Mouse (Mus musculus) kidney, postnatal 0 days (tissue): ENCODE measurements around the gene Rusc1. TPM values are rescaled to one million over a fixed set of nuclear protein-coding genes. Genes with fewer than 3 reads are reported as not detected.

Experiments
- ATAC-seq: fragments of 200-750 bp; cut with Nextera tagmentation; replicated peaks from 2 replicates; pipeline ENCODE4 v1.8.0; 2017; ENCODE audit warnings: low read depth, moderate number of reproducible peaks, moderate TSS enrichment, moderate library complexity; ENCODE audit not compliant: low FRiP score
- DNase-seq: peaks from one replicate; pipeline ENCODE4 v3.0.0-alpha.2; 2016; ENCODE audit warnings: low spot score
- H3K27ac ChIP-seq: fragments of 300-500 bp; sonication (generic); 2 replicates; pipeline ENCODE4 v1.5.1; 2014; ENCODE audit warnings: mild to moderate bottlenecking
- H3K27me3 ChIP-seq: fragments of 300-500 bp; sonication (generic); 2 replicates; pipeline ENCODE4 v1.6.1; 2014; ENCODE audit warnings: low read length, mixed read lengths; ENCODE audit not compliant: insufficient read depth
- H3K36me3 ChIP-seq: fragments of 300-500 bp; sonication (generic); 2 replicates; pipeline ENCODE4 v1.6.1; 2014; ENCODE audit warnings: low read length, mixed read lengths; ENCODE audit not compliant: insufficient read depth
- H3K4me1 ChIP-seq: fragments of 300-500 bp; sonication (generic); replicated peaks from 2 replicates; pipeline ENCODE4 v1.6.1; 2014; ENCODE audit warnings: antibody characterized with exemption, low read length, mixed read lengths; ENCODE audit not compliant: insufficient read depth
- H3K4me2 ChIP-seq: fragments of 300-500 bp; sonication (generic); 2 replicates; pipeline ENCODE4 v1.6.1; 2014; ENCODE audit warnings: mild to moderate bottlenecking, low read length, moderate library complexity, mixed read lengths
- H3K4me3 ChIP-seq: fragments of 300-500 bp; sonication (generic); replicated peaks from 2 replicates; pipeline ENCODE4 v1.5.1; 2014; ENCODE audit warnings: low read depth, low read length
- H3K9ac ChIP-seq: fragments of 300-500 bp; sonication (generic); 2 replicates; pipeline ENCODE4 v1.6.1; 2014; ENCODE audit warnings: low read depth, low read length
- H3K9me3 ChIP-seq: fragments of 300-500 bp; sonication (generic); replicated peaks from 2 replicates; pipeline ENCODE4 v1.6.1; 2016; ENCODE audit warnings: low read length, inconsistent platforms, mixed read lengths
- CTCF ChIP-seq: IDR thresholded peaks from 2 replicates; pipeline ENCODE4 v1.5.1; 2016; ENCODE audit warnings: antibody characterized with exemption, low read depth, mild to moderate bottlenecking, moderate library complexity
- WGBS: fragments of 180-500 bp; shearing (Covaris S2); extraction: QIAGEN DNeasy Blood & Tissue Kit; methylation state at CpG from one replicate; pipeline ENCODE4 v1.1.7; 2014; 5-methylcytosine and 5-hydroxymethylcytosine counted together
- polyA plus RNA-seq: library from polyadenylated mRNA; unstranded; fragments of >200 nt; fragmentation: Nextera tagmentation; extraction: Ambion mirVana; gene quantifications from 2 replicates; pipeline ENCODE4 v1.2.1, GENCODE M21; 2015

Gene Rusc1
- polyA plus RNA-seq, 1 experiment from 2014 or later: 19.8 TPM

DNA sequence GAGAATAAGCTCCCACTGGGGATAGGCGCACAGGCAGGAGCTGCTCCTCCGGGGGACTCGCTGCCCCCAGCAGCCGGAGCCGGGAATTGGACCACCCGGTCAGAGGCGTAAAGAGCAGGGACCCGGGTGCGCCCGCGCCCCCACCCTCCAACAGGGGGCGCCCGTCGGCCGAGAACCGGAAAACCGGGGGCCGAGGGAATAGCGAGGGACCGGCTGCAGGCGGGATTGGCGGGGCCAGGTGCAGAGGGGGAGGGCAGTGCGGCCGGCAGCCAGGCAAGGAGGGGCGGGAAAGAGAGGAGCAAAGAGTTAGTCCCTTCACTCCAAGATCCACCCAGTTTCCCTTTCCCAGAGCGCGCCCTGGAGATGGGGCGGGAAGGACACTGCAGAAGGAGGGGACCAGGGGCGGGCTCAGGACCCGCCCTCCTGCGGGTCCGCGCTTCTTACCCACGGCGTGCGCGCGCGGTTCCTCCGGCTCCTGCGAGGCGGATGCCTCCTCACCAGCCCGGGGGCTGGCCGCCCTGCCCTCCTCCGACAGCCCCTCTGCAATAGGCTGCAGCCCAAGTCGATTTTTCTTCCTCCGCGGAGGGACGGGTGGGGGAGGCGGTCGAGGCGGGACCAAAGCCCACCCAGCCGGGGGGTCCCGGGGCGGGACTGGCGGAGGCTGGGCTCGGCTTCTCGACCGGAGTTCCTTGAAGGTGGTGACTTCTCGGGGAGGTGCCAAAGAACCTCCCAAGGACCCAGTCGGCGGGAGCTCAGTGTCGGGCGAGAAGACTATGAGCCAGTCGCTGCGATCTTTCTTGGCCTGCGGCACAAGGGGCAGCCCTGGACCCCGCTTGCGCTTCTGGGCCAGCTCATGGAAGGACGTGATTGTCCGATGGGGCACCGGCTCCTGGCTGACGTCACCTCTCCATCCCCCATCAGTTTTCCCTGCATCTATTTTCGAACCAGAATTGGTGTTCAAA, 2.1 kb downstream of the Rusc1 start:
- Histone ChIP-seq H3K9ac (peak overlapping the region; percentile 69), H3K27me3 (peaks cover 3% of the 10 kb centered on the region; the same call in 1 of the 2 replicates), H3K9me3 (no peaks in the 10 kb centered on the region), H3K36me3 (0 out of 2 replicates have a peak, but pooled peaks cover 2% of the 10 kb centered on the region), H3K4me2 (peak overlapping the region; percentile 100), H3K4me1 (peaks cover 12% of the 10 kb centered on the region), H3K4me3 (peak overlapping the region; percentile 64), H3K27ac (peak overlapping the region; percentile 81)
- WGBS: 1% methylated on average over 71 of the region's 74 CpGs
- DNase-seq (peak; percentile 85), ATAC-seq (peak; percentile 47)
- TF ChIP-seq CTCF: peak; percentile 81

- H3K9me3 ChIP-seq: no peaks in the 10 kb centered on the region
- peaks cover 3% of the 10 kb centered on the region; the same call in 1 of the 2 replicates for H3K27me3 ChIP-seq
- H3K4me1 ChIP-seq: peaks cover 12% of the 10 kb centered on the region
- peak overlapping the region; percentile 69 for H3K9ac ChIP-seq
- peak overlapping the region; percentile 81 for H3K27ac ChIP-seq
- H3K4me3 ChIP-seq: peak overlapping the region; percentile 64
- H3K36me3 ChIP-seq: 0 out of 2 replicates have a peak, but pooled peaks cover 2% of the 10 kb centered on the region
- ATAC-seq: peak; percentile 79
- TF ChIP-seq CTCF: no peak
- H3K4me2 ChIP-seq: peak overlapping the region; percentile 100
- peak; percentile 95 for DNase-seq
- under 1% methylated on average over 40 of the region's 40 CpGs for WGBS
Measured at GRCm38 (mm10) chr3:89089882-89090591, 3.1 kb downstream of the Rusc1 start.

DNA sequence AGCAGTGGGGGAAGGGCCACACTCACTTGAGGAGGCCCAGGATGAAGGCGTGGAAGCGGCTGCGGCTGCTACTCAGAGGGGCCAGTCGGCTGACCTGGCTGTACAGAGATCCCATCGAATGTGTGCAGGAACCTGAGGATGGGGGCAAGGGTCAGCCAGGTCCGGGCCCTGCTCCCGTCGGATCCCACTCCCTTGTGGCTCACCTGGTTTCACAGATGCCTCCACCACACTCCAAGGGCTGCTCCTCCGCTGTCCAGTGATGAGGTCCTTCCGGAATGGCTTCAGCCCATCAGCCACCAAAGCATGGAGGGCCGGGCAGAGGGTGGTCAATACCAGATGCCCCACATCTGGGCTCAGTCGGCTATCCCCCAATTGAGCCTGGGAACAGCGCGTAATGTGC, 4.1 kb downstream of the Rusc1 start:
- Histone ChIP-seq H3K27ac (no peak overlapping the region), H3K4me1 (peaks cover 12% of the 10 kb centered on the region), H3K9me3 (no peaks in the 10 kb centered on the region), H3K4me2 (peak overlapping the region; percentile 100), H3K36me3 (no peaks in the 10 kb centered on the region), H3K9ac (0 out of 2 replicates have a peak overlapping the region, but pooled peaks have one; percentile 69), H3K27me3 (peaks cover 3% of the 10 kb centered on the region; the same call in 1 of the 2 replicates), H3K4me3 (peak overlapping the region; percentile 64)
- ATAC-seq: no peak
- 44% methylated on average over 14 of the region's 14 CpGs for WGBS
- TF ChIP-seq CTCF: no peak
- DNase-seq: no peak

DNA sequence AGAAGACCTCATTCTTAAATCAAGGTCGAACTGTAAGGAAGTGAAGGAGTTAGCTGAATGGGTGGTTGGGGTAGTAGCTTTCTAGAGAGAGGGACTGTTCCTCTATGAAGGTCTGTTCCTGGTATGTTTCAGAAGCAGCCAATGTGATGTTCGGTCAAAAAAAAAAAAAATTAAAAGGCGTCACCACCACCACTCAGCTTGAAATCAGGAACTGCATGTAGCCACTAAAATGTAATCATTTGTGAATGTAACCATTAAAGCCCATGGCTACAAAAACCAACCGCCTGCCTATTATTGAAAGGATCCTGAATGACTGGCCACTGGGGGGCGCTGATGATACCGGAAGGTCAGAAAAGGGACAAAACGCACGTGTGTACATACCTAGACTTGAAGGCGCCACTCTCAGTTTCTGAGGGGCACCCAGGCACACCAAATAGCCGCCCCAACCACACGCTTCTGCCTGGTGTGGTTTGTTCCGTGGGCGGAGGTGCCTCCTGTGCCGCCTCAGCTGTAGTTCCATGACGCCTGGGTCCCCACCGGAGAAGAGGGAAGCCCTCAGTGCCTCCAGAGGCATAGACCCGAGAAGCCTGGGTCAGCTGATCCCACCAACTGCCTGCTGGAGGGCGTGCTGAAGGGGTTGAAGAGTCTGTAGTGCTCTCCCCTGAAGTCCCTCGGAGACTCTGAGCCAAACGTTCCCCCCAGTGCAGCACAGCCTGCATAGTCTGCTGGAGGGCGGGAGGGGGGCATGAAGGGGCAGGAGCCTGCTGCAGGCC, 5.6 kb downstream of the Rusc1 start:
- peak; percentile 91 for DNase-seq
- Histone ChIP-seq H3K9ac (no peak overlapping the region), H3K36me3 (no peaks in the 10 kb centered on the region), H3K9me3 (no peaks in the 10 kb centered on the region), H3K4me2 (peak overlapping the region; percentile 39; the same call in 1 of the 2 replicates), H3K27me3 (no peaks in the 10 kb centered on the region), H3K27ac (peak overlapping the region; percentile 27; the same call in 1 of the 2 replicates), H3K4me3 (0 out of 2 replicates have a peak overlapping the region, but pooled peaks have one; percentile 9), H3K4me1 (peaks cover 12% of the 10 kb centered on the region; the same call in 1 of the 2 replicates)
- TF ChIP-seq CTCF: peak; percentile 77
- 20% methylated on average over 21 of the region's 21 CpGs for WGBS
- peak; percentile 38 for ATAC-seq

DNA sequence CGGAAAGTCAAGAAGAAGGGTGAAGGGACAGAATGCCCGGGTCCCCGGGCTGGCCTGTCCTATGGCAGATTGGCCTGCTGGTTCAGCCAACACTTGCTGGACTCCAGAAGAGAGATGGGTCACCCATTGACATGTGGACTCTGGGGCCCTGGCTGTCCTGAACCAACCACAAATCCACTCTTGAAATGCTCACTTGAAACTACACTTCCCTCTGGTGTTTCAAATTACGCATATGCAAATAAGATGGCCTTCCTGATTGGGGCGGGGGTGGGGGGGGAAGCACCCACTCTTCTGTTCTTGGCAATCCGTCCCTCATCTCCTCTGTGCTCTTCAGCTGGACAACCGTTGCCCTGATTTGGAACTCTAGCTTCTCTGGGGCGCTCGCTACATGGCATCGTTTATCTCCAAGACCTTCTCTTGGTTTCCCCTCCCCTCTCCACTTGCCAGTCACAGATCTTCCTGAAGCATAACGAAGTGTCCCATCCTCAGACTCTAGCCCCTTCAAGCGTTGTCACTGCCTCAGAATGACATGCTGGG, 8.4 kb downstream of the Rusc1 start:
- Histone ChIP-seq H3K9me3 (no peaks in the 10 kb centered on the region), H3K27me3 (no peaks in the 10 kb centered on the region), H3K4me3 (no peak overlapping the region), H3K36me3 (no peaks in the 10 kb centered on the region), H3K4me1 (peaks cover 7% of the 10 kb centered on the region; the same call in 1 of the 2 replicates), H3K4me2 (no peak overlapping the region), H3K27ac (no peak overlapping the region), H3K9ac (no peak overlapping the region)
- DNase-seq (no peak), ATAC-seq (no peak)
- 79% methylated on average over 12 of the region's 12 CpGs for WGBS
- no peak for TF ChIP-seq CTCF
